Mouse (Mus musculus): ENCODE data around the gene Tmem120b. TPM values are rescaled to one million over a fixed set of nuclear protein-coding genes. Genes with fewer than 3 reads are reported as not detected.

Tmem120b gene
- total and polyA plus RNA-seq, 3 experiments = 4.8 to 8.0 (median 6.2) TPM

GRCm38 (mm10) chr5:123026414-123026813 is 41.8 kb upstream of the Tmem120b start:
- H3K36me3 ChIP-seq (replicated peaks in 1 of 2; ENCODE audit: control insufficient read depth in 1 of 2, insufficient read depth in 1 of 2, low read length in 1 of 2) = peaks cover 15 to 46% of the 10 kb centered on the region in 2 experiments
- peak overlapping the region in 1 of 3 experiments; percentile 20 for H3K4me3 ChIP-seq (replicated peaks in 1 of 3; ENCODE audit: low read depth in 2 of 3, low read length in 2 of 3, poor library complexity in 1 of 3)

DNA sequence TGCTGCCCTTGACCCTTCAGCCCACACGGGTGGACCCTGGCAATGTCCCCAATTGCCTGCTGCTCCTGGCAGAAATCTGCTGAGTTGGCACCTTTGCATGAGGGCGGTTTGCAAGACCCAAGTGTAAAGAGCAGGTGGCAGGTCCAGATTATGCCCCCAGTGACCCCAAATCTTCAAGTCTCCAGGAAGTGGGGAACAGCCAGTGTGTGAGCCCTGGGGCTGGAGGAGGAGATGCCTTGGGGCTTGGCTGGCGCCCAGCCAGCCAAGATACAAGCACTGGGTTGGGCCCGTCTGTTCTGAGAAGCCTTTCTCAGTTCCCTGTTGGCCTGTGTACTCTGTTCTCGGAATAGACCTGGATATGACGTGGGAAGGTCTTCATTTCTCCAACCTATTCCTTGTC is 40.8 kb upstream of the Tmem120b start:
- H3K4me2 ChIP-seq (ENCODE audit: insufficient read depth, low read depth, poor library complexity, severe bottlenecking) = no peak overlapping the region
- dilution Hi-C loops (cut with MboI; ENCODE audit: extremely low pct_ligation_motif_present, extremely low pct_unique_long_range_greater_than_20kb, low sequenced_read_pairs) = no loop called here
- in situ Hi-C loops (cut with MboI; ENCODE audit: low pct_ligation_motif_present, low pct_unique_long_range_greater_than_20kb, low sequenced_read_pairs) = no loop called here
- no peaks in the 10 kb centered on the region for H3K79me2 ChIP-seq (replicated peaks; ENCODE audit: control insufficient read depth, extremely low read depth, insufficient read depth, poor library complexity, severe bottlenecking)
- no peak overlapping the region for H3K9ac ChIP-seq (ENCODE audit: insufficient read depth, low read depth)
- H3K9me3 ChIP-seq (replicated peaks; ENCODE audit: low read length) = peaks cover 2% of the 10 kb centered on the region
- peaks cover 15 to 49% of the 10 kb centered on the region in 2 experiments for H3K36me3 ChIP-seq (replicated peaks in 1 of 2; ENCODE audit: control insufficient read depth in 1 of 2, insufficient read depth in 1 of 2, low read length in 1 of 2)
- H3K4me3 ChIP-seq (replicated peaks in 1 of 3; ENCODE audit: low read depth in 2 of 3, low read length in 2 of 3, poor library complexity in 1 of 3) = no peak overlapping the region
- H3K4me1 ChIP-seq (ENCODE audit: control insufficient read depth in 1 of 2, insufficient read depth in 2 of 2) = peaks cover 14 to 37% of the 10 kb centered on the region in 2 experiments
- no peak for DNase-seq (ENCODE audit: extremely low read depth)
- TF ChIP-seq CTCF (conservative IDR thresholded peaks at IDR 0.05 in 1 of 2, IDR thresholded peaks at IDR 0.05 in 1 of 2; ENCODE audit: low read depth in 2 of 2, low read length in 2 of 2) (no peak), MAFK (IDR thresholded peaks at IDR 0.05; ENCODE audit: insufficient replicate concordance, low read length) (peak; percentile 91)
- H3K27me3 ChIP-seq (replicated peaks) = no peaks in the 10 kb centered on the region
- no peak overlapping the region for H3K27ac ChIP-seq (ENCODE audit: insufficient read depth, low read depth)

More at GRCm38 (mm10) chr5:123026414-123026813, 41.8 kb upstream of the Tmem120b start:
- Histone ChIP-seq H3K9ac (ENCODE audit: insufficient read depth, low read depth) (no peak overlapping the region), H3K4me2 (ENCODE audit: insufficient read depth, low read depth, poor library complexity, severe bottlenecking) (no peak overlapping the region), H3K79me2 (replicated peaks; ENCODE audit: control insufficient read depth, extremely low read depth, insufficient read depth, poor library complexity, severe bottlenecking) (no peaks in the 10 kb centered on the region), H3K27me3 (replicated peaks) (no peaks in the 10 kb centered on the region), H3K27ac (ENCODE audit: insufficient read depth, low read depth) (no peak overlapping the region), H3K9me3 (replicated peaks; ENCODE audit: low read length) (peaks cover 2% of the 10 kb centered on the region), H3K4me1 (ENCODE audit: control insufficient read depth in 1 of 2, insufficient read depth in 2 of 2) (peaks cover 14 to 37% of the 10 kb centered on the region in 2 experiments)
- TF ChIP-seq RAD21 (IDR thresholded peaks at IDR 0.05; ENCODE audit: low read depth, low read length) = no peak
- no peak for TF ChIP-seq MYC (IDR thresholded peaks at IDR 0.05; ENCODE audit: low read depth, low read length)
- no peak for TF ChIP-seq CTCF (conservative IDR thresholded peaks at IDR 0.05 in 1 of 2, IDR thresholded peaks at IDR 0.05 in 1 of 2; ENCODE audit: low read depth in 2 of 2, low read length in 2 of 2)
- in situ Hi-C loops (cut with MboI; ENCODE audit: low pct_ligation_motif_present, low pct_unique_long_range_greater_than_20kb, low sequenced_read_pairs) (no loop called here), dilution Hi-C loops (cut with MboI; ENCODE audit: extremely low pct_ligation_motif_present, extremely low pct_unique_long_range_greater_than_20kb, low sequenced_read_pairs) (no loop called here)
- no peak for DNase-seq (ENCODE audit: extremely low read depth)

DNA sequence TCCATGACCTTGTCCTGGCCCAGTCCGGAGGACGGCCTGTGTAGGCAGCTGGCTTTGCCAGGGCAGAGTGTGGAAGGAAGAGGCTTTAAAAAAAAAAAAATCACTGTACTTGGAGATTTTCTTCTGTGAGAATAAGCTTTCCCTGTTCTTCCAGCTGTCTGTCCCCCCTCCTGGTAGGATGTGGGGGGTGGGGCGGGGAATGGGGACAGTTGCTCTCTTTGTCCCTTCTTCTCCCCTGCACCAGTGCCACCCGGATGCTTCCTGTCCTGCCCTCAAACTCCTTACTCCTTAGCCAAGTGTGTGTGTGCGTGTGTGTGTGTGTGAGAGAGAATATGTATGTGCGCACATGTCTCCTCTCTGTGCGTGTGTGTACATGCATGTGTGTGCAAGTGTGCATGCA is 38.5 kb upstream of the Tmem120b start:
- DNase-seq (ENCODE audit: extremely low read depth) = no peak
- dilution Hi-C loops (cut with MboI; ENCODE audit: extremely low pct_ligation_motif_present, extremely low pct_unique_long_range_greater_than_20kb, low sequenced_read_pairs) = no loop called here

More for the DNA sequence above, 38.5 kb upstream of the Tmem120b start:
- Histone ChIP-seq H3K36me3 (replicated peaks in 1 of 2; ENCODE audit: control insufficient read depth in 1 of 2, insufficient read depth in 1 of 2, low read length in 1 of 2) (peaks cover 15 to 42% of the 10 kb centered on the region in 2 experiments), H3K4me1 (ENCODE audit: control insufficient read depth in 1 of 2, insufficient read depth in 2 of 2) (peaks cover 13 to 30% of the 10 kb centered on the region in 2 experiments), H3K9me3 (replicated peaks; ENCODE audit: low read length) (peaks cover 2% of the 10 kb centered on the region), H3K27ac (ENCODE audit: insufficient read depth, low read depth) (no peak overlapping the region), H3K4me2 (ENCODE audit: insufficient read depth, low read depth, poor library complexity, severe bottlenecking) (no peak overlapping the region), H3K79me2 (replicated peaks; ENCODE audit: control insufficient read depth, extremely low read depth, insufficient read depth, poor library complexity, severe bottlenecking) (no peaks in the 10 kb centered on the region), H3K4me3 (replicated peaks in 1 of 3; ENCODE audit: low read depth in 2 of 3, low read length in 2 of 3, poor library complexity in 1 of 3) (no peak overlapping the region), H3K9ac (ENCODE audit: insufficient read depth, low read depth) (no peak overlapping the region), H3K27me3 (replicated peaks) (no peaks in the 10 kb centered on the region)
- no peak for TF ChIP-seq ZMIZ1 (IDR thresholded peaks at IDR 0.05; ENCODE audit: low read depth, low read length)
- TF ChIP-seq BHLHE40 (IDR thresholded peaks at IDR 0.05; ENCODE audit: low read depth, low read length) = no peak
- TF ChIP-seq HCFC1 (IDR thresholded peaks at IDR 0.05; ENCODE audit: low read depth, low read length) = no peak
- no peak for TF ChIP-seq RCOR1 (conservative IDR thresholded peaks at IDR 0.05; ENCODE audit: low read depth, low read length)
- no peak for TF ChIP-seq CHD2 (IDR thresholded peaks at IDR 0.05; ENCODE audit: low read length)
- TF ChIP-seq CHD1 (IDR thresholded peaks at IDR 0.05; ENCODE audit: low read depth, low read length) = no peak
- TF ChIP-seq NELFE (IDR thresholded peaks at IDR 0.05; ENCODE audit: low read depth, low read length) = no peak
- TF ChIP-seq RAD21 (IDR thresholded peaks at IDR 0.05; ENCODE audit: low read depth, low read length) = no peak
- no peak for TF ChIP-seq JUN (IDR thresholded peaks at IDR 0.05; ENCODE audit: insufficient read depth, low read depth, low read length)
- no peak for TF ChIP-seq JUND (conservative IDR thresholded peaks at IDR 0.05; ENCODE audit: low read depth, low read length)
- TF ChIP-seq ZKSCAN1 (IDR thresholded peaks at IDR 0.05; ENCODE audit: borderline replicate concordance, low read depth, low read length) = no peak
- no peak for TF ChIP-seq POLR2AphosphoS2 (IDR thresholded peaks at IDR 0.05; ENCODE audit: low read depth, low read length)
- TF ChIP-seq ZNF384 (IDR thresholded peaks at IDR 0.05; ENCODE audit: low read depth, low read length) = no peak
- no peak for TF ChIP-seq ETS1 (conservative IDR thresholded peaks at IDR 0.05; ENCODE audit: low read depth, low read length)
- TF ChIP-seq TBP (conservative IDR thresholded peaks at IDR 0.05; ENCODE audit: low read depth, low read length) = no peak
- TF ChIP-seq USF2 (conservative IDR thresholded peaks at IDR 0.05; ENCODE audit: low read depth, low read length) = no peak
- in situ Hi-C loops (cut with MboI; ENCODE audit: low pct_ligation_motif_present, low pct_unique_long_range_greater_than_20kb, low sequenced_read_pairs) = no loop called here

Measured in CH12.LX (cell line).